Mouse (Mus musculus): ENCODE results near the gene Tanc1. TPM values are rescaled to one million over a fixed set of nuclear protein-coding genes. Genes with fewer than 3 reads are reported as not detected.

The Tanc1 gene
- polyA plus RNA-seq, 1 experiment = 1.00 TPM

DNA sequence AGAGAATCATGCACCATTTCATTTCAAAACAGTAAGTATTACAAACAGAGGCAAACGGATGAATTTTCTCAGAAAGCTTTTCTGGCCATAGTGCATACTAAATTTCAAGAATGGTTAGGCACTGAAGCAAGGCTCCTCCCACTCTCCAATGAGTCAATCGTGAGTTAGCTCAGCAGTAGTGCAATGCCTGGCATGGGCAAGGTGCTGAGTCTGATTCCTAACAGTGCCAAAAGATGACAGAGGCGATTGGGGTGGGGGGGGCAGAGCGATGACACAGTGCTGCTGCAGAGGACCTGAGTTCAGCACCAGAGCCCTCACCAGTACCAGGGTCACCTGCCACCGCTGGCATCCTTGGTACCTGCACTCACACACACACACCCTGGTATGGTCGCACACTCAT, 258.7 kb downstream of the Tanc1 start:
- TF ChIP-seq GATA1 (IDR thresholded peaks at IDR 0.05; ENCODE audit: borderline replicate concordance, low read length) = no peak
- no peak for TF ChIP-seq FLI1 (IDR thresholded peaks at IDR 0.05; ENCODE audit: low read length)
- H3K9me3 ChIP-seq = no peaks in the 10 kb centered on the region
- no peaks in the 10 kb centered on the region for H3K4me1 ChIP-seq
- no peaks in the 10 kb centered on the region for H3K27me3 ChIP-seq (replicated peaks)
- peaks cover 18% of the 10 kb centered on the region for H3K36me3 ChIP-seq (replicated peaks; ENCODE audit: low read length)
- no peak overlapping the region for H3K4me3 ChIP-seq (replicated peaks)

- H3K36me3 ChIP-seq (replicated peaks; ENCODE audit: low read length) = peaks cover 51% of the 10 kb centered on the region
- peaks cover 24% of the 10 kb centered on the region for H3K9me3 ChIP-seq
- H3K4me3 ChIP-seq (replicated peaks) = no peak overlapping the region
- H3K27me3 ChIP-seq (replicated peaks) = no peaks in the 10 kb centered on the region
- TF ChIP-seq GATA1 (IDR thresholded peaks at IDR 0.05; ENCODE audit: borderline replicate concordance, low read length) = no peak
- TF ChIP-seq FLI1 (IDR thresholded peaks at IDR 0.05; ENCODE audit: low read length) = no peak
- peaks cover 24% of the 10 kb centered on the region for H3K4me1 ChIP-seq
Observed at GRCm38 (mm10) chr2:59876482-59876881, 264.6 kb downstream of the Tanc1 start.

DNA sequence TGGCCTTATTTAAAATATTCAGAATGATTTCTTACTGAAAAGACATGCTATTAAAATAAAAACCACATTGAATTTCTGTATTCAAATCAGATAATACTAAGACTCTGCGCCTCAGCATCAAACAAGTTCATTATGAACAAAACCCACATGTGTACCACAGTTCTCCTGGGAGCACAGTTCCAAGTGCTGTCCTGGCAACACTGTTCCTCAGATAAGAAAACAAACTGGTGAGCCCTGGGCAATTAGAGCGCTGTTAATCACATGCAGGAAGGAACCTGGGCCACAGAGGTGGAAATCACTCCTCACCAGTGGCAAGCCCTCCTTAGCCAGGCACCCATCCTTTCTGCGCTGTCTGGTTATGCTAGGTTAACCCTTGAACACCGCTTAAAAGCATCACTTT, 265.5 kb downstream of the Tanc1 start:
- no peaks in the 10 kb centered on the region for H3K27me3 ChIP-seq (replicated peaks)
- peaks cover 28% of the 10 kb centered on the region for H3K4me1 ChIP-seq
- no peak overlapping the region for H3K4me3 ChIP-seq (replicated peaks)
- peaks cover 24% of the 10 kb centered on the region for H3K9me3 ChIP-seq
- H3K36me3 ChIP-seq (replicated peaks; ENCODE audit: low read length) = peaks cover 46% of the 10 kb centered on the region
- TF ChIP-seq GATA1 (IDR thresholded peaks at IDR 0.05; ENCODE audit: borderline replicate concordance, low read length) = no peak

DNA sequence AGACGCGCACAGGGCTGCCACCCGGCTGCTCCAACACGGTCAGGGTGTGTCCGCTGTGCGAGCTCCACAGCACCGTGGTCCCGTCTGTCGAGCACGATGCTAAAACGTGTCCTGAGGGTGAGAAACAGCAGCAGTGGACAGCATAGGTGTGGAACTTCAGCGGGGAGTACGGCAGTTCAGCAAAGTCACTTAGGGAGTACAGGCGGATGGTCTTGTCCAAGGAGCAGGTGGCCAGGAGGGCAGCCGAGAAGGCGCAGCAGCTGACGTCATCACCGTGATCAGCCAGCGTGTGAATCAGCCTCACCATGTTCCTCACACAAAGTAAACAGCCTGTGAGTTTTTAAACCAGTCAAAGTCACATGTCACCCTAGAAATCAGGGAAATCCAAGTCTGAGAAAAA, 266.4 kb downstream of the Tanc1 start:
- Histone ChIP-seq H3K9me3 (peaks cover 24% of the 10 kb centered on the region), H3K36me3 (replicated peaks; ENCODE audit: low read length) (peaks cover 40% of the 10 kb centered on the region), H3K27me3 (replicated peaks) (no peaks in the 10 kb centered on the region), H3K4me3 (replicated peaks) (peak overlapping the region; percentile 51), H3K4me1 (peaks cover 33% of the 10 kb centered on the region)
- TF ChIP-seq FLI1 (IDR thresholded peaks at IDR 0.05; ENCODE audit: low read length) (no peak), GATA1 (IDR thresholded peaks at IDR 0.05; ENCODE audit: borderline replicate concordance, low read length) (no peak)

DNA sequence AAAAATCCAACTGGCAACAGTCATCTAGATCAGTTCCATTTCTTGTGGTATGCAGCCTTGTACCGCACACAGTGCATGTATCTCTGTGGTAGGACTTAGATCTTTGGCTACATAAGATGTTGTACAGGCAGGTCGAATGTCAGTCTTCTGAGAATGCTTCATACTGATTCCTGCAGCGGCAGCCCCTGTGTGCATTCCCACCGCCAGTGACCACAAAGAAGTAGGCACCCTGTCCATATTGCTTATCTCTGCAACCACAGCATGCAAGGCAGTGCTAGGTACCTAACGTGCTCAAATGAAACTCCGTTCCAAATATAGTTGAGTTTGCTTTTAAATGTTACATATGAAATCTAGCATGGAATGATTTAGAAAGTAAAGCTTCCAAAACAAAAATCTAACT, 269.6 kb downstream of the Tanc1 start:
- Histone ChIP-seq H3K4me3 (replicated peaks) (peak overlapping the region; percentile 96), H3K4me1 (peaks cover 35% of the 10 kb centered on the region), H3K36me3 (replicated peaks; ENCODE audit: low read length) (peaks cover 32% of the 10 kb centered on the region), H3K27me3 (replicated peaks) (no peaks in the 10 kb centered on the region), H3K9me3 (peaks cover 24% of the 10 kb centered on the region)
- TF ChIP-seq FLI1 (IDR thresholded peaks at IDR 0.05; ENCODE audit: low read length) = no peak
- no peak for TF ChIP-seq GATA1 (IDR thresholded peaks at IDR 0.05; ENCODE audit: borderline replicate concordance, low read length)

DNA sequence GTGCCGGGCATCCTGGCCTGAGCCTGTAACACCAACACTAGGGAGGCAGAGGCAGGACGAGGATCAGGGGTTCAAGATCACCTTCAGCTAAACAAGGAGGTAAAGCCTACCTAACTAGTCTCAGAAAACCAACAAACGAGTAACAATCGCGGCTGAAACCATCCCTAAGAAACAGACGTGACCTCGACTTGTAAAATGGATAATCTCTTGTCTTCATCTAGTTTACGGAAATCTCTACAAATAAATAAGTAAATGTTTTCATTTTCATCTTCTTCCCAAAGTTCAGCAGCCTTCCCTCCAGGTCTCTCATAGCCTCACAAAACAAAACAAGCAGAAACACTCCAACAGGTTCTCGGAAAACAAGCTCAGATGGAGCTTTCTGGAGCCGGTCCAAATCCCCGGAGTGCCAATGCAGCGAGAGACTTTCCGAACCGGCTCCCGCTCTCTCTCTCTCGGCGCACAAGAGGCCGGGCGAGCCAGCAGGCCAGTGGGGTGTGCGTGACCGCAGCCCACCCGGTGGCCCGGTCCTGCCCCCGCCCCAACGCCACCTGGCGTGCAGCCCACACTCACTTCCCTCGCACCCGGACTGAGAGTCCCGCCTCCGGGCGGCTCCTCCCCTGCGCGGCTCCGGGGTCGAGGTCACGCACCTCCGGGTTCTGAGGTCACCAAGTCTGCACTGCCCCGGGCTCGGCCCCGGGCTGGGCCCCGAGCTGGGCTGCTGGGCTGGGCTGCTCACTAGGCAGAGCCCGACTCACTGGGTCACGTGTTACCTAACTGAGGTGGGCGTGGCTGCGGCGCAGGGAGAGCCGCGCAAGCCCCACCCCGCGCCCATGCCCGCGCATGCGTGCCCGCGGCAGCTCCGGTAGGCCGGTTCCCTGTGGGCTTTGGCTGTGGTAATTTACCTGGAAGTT, 270.2 kb downstream of the Tanc1 start, which contains the start of gene Wdsub1:
Wdsub1 (minus strand) TSS at position 761 of the 911 bp plus-strand sequence.
- Histone ChIP-seq H3K4me3 (replicated peaks) (peak within 1 kb of the TSS; percentile 96), H3K9me3 (peaks cover 24% of the 10 kb centered on the region), H3K36me3 (replicated peaks; ENCODE audit: low read length) (peaks cover 28% of the 10 kb centered on the region), H3K27me3 (replicated peaks) (no peaks in the 10 kb centered on the region), H3K4me1 (peaks cover 35% of the 10 kb centered on the region)
- TF ChIP-seq GATA1 (IDR thresholded peaks at IDR 0.05; ENCODE audit: borderline replicate concordance, low read length) (no peak), FLI1 (IDR thresholded peaks at IDR 0.05; ENCODE audit: low read length) (no peak)

- peaks cover 21% of the 10 kb centered on the region for H3K9me3 ChIP-seq
- peak overlapping the region; percentile 96 for H3K4me3 ChIP-seq (replicated peaks)
- TF ChIP-seq GATA1 (IDR thresholded peaks at IDR 0.05; ENCODE audit: borderline replicate concordance, low read length) = no peak
- TF ChIP-seq FLI1 (IDR thresholded peaks at IDR 0.05; ENCODE audit: low read length) = no peak
- peaks cover 23% of the 10 kb centered on the region for H3K36me3 ChIP-seq (replicated peaks; ENCODE audit: low read length)
- H3K4me1 ChIP-seq = peaks cover 31% of the 10 kb centered on the region
- H3K27me3 ChIP-seq (replicated peaks) = no peaks in the 10 kb centered on the region
Observed at GRCm38 (mm10) chr2:59882742-59883281, 271.0 kb downstream of the Tanc1 start.

- TF ChIP-seq FLI1 (IDR thresholded peaks at IDR 0.05; ENCODE audit: low read length) (no peak), GATA1 (IDR thresholded peaks at IDR 0.05; ENCODE audit: borderline replicate concordance, low read length) (no peak)
- Histone ChIP-seq H3K4me3 (replicated peaks) (no peak overlapping the region), H3K36me3 (replicated peaks; ENCODE audit: low read length) (no peaks in the 10 kb centered on the region), H3K27me3 (replicated peaks) (no peaks in the 10 kb centered on the region), H3K4me1 (peaks cover 3% of the 10 kb centered on the region), H3K9me3 (no peaks in the 10 kb centered on the region)
Observed at GRCm38 (mm10) chr2:59889699-59890098, 277.9 kb downstream of the Tanc1 start.

Other genes starting within 250 kb of the Tanc1 start
- gene Dapl1, start 127.4 kb upstream of the Tanc1 start, polyA plus RNA-seq (2012; ENCODE audit: insufficient read depth, low replicate concordance) = not detected in 2 replicates